ENCODE assay signal across 19 mouse cellular contexts in genomic region chrX:166525637-166526315, GRCm38 (mm10). TPM values are rescaled to one million over a fixed set of nuclear protein-coding genes. Genes with fewer than 3 reads are reported as not detected.
A peak's percentile ranks its signal among the peaks of the same experiment; 100 is the strongest.
DNase-seq lines count a peak whose midpoint lies in the region; ATAC-seq and TF ChIP-seq lines count a peak whose summit lies in the region.
"Had no signal": no experiment of that assay in that cellular context is flagged by ENCODE, and none has a peak within 500 bp of the region (broad histone marks: within the 10 kb centered on the region; RNA-seq: fewer than 3 reads in every experiment).

No protein-coding gene starts in this region.

- H3K9ac ChIP-seq in forebrain, embryonic 14.5 days (ENCODE audit: low read length), result no peak overlapping the region
- H3K9ac ChIP-seq in forebrain, embryonic 13.5 days, result no peak overlapping the region
- no peak overlapping the region for H3K9ac ChIP-seq in lung, embryonic 15.5 days
- H3K9ac ChIP-seq in stomach, embryonic 15.5 days, result no peak overlapping the region
- H3K9ac ChIP-seq in heart, adult 2 months (ENCODE audit: low read depth, low read length), result no peak overlapping the region
- H3K9ac ChIP-seq: heart, embryonic 15.5 days; limb, embryonic 13.5 days; liver, embryonic 13.5 days had no signal

- TF ChIP-seq EP300 in heart, adult 2 months (IDR thresholded peaks at IDR 0.05; ENCODE audit: insufficient read depth, low read depth, low read length), result no peak

- H3K27me3 ChIP-seq in forebrain, embryonic 14.5 days (replicated peaks; ENCODE audit: control insufficient read depth, insufficient read depth, low read length), result no peaks in the 10 kb centered on the region
- no peaks in the 10 kb centered on the region; the same call in 1 of the 2 replicates for H3K27me3 ChIP-seq in forebrain, embryonic 13.5 days
- H3K27me3 ChIP-seq in lung, embryonic 15.5 days, result no peaks in the 10 kb centered on the region
- H3K27me3 ChIP-seq in stomach, embryonic 15.5 days (replicated peaks), result no peaks in the 10 kb centered on the region
- H3K27me3 ChIP-seq in embryonic facial prominence, embryonic 10.5 days (replicated peaks; ENCODE audit: low read depth, poor library complexity, severe bottlenecking), result peaks cover 83% of the 10 kb centered on the region
- H3K27me3 ChIP-seq in heart, adult 2 months (ENCODE audit: control insufficient read depth, insufficient read depth, low read length), result no peaks in the 10 kb centered on the region
- H3K27me3 ChIP-seq: heart, embryonic 15.5 days; liver, embryonic 13.5 days had no signal

- H3K4me1 ChIP-seq in forebrain, embryonic 14.5 days (ENCODE audit: control insufficient read depth, insufficient read depth, low read length), result no peaks in the 10 kb centered on the region
- H3K4me1 ChIP-seq in forebrain, embryonic 13.5 days, result no peaks in the 10 kb centered on the region
- no peaks in the 10 kb centered on the region for H3K4me1 ChIP-seq in lung, embryonic 15.5 days
- H3K4me1 ChIP-seq in stomach, embryonic 15.5 days, result no peaks in the 10 kb centered on the region
- H3K4me1 ChIP-seq in embryonic facial prominence, embryonic 10.5 days, result no peaks in the 10 kb centered on the region
- no peaks in the 10 kb centered on the region for H3K4me1 ChIP-seq in heart, adult 2 months (ENCODE audit: control insufficient read depth, insufficient read depth, low read length)
- H3K4me1 ChIP-seq: heart, embryonic 15.5 days; limb, embryonic 13.5 days; liver, embryonic 13.5 days had no signal

- H3K79me2 ChIP-seq in heart, adult 2 months (replicated peaks; ENCODE audit: control insufficient read depth, insufficient read depth, low read length), result no peaks in the 10 kb centered on the region

- ATAC-seq in forebrain, embryonic 14.5 days, result no peak
- no peak for ATAC-seq in forebrain, embryonic 13.5 days
- peak; percentile 42; the same call in 1 of the 2 replicates for ATAC-seq in lung, embryonic 15.5 days (ENCODE audit: borderline replicate concordance, extremely low read depth, low FRiP score, low TSS enrichment)
- peak; percentile 72 for ATAC-seq in stomach, embryonic 15.5 days (ENCODE audit: insufficient read depth, low FRiP score, low read depth)
- ATAC-seq: hindbrain, embryonic 16.5 days had no signal

- no peak overlapping the region for H3K4me2 ChIP-seq in forebrain, embryonic 14.5 days (ENCODE audit: low read length)
- no peak overlapping the region for H3K4me2 ChIP-seq in forebrain, embryonic 13.5 days
- H3K4me2 ChIP-seq in lung, embryonic 15.5 days, result no peak overlapping the region
- no peak overlapping the region for H3K4me2 ChIP-seq in stomach, embryonic 15.5 days
- H3K4me2 ChIP-seq: heart, embryonic 15.5 days; limb, embryonic 13.5 days; liver, embryonic 13.5 days; midbrain, embryonic 11.5 days had no signal

- no peak for TF ChIP-seq POLR2A in brain, embryonic 14.5 days (IDR thresholded peaks at IDR 0.05; ENCODE audit: borderline replicate concordance, extremely low read depth, insufficient read depth, insufficient read length, poor library complexity, severe bottlenecking)
- no peak for TF ChIP-seq POLR2A in heart, adult 2 months (IDR thresholded peaks at IDR 0.05; ENCODE audit: insufficient read depth, low read depth, low read length)

- no peaks in the 10 kb centered on the region for H3K36me3 ChIP-seq in forebrain, embryonic 14.5 days (ENCODE audit: control insufficient read depth, insufficient read depth, low read length)
- no peaks in the 10 kb centered on the region for H3K36me3 ChIP-seq in forebrain, embryonic 13.5 days (ENCODE audit: poor library complexity, severe bottlenecking)
- H3K36me3 ChIP-seq in lung, embryonic 15.5 days, result no peaks in the 10 kb centered on the region
- no peaks in the 10 kb centered on the region for H3K36me3 ChIP-seq in stomach, embryonic 15.5 days
- no peaks in the 10 kb centered on the region for H3K36me3 ChIP-seq in embryonic facial prominence, embryonic 10.5 days (replicated peaks)
- H3K36me3 ChIP-seq in heart, adult 2 months (ENCODE audit: control insufficient read depth, insufficient read depth, low read length), result no peaks in the 10 kb centered on the region
- H3K36me3 ChIP-seq: heart, embryonic 15.5 days; limb, embryonic 13.5 days; liver, embryonic 13.5 days had no signal

- TF ChIP-seq CTCF in brain, embryonic 14.5 days (IDR thresholded peaks at IDR 0.05; ENCODE audit: borderline replicate concordance, extremely low read depth, insufficient read depth, insufficient read length), result no peak
- TF ChIP-seq CTCF in heart, adult 2 months (IDR thresholded peaks at IDR 0.05), result no peak

- H3K27ac ChIP-seq in forebrain, embryonic 14.5 days (ENCODE audit: low read depth, low read length), result no peak overlapping the region
- no peak overlapping the region for H3K27ac ChIP-seq in forebrain, embryonic 13.5 days
- H3K27ac ChIP-seq in lung, embryonic 15.5 days, result peak overlapping the region; percentile 50; the same call in 1 of the 2 replicates
- no peak overlapping the region for H3K27ac ChIP-seq in stomach, embryonic 15.5 days
- no peak overlapping the region for H3K27ac ChIP-seq in embryonic facial prominence, embryonic 10.5 days (replicated peaks)
- no peak overlapping the region for H3K27ac ChIP-seq in heart, adult 2 months
- H3K27ac ChIP-seq: heart, embryonic 15.5 days; limb, embryonic 13.5 days; liver, embryonic 13.5 days had no signal

- 95% methylated on average over 2 of the region's 2 CpGs for WGBS in forebrain, embryonic 14.5 days
- 88% methylated on average over 2 of the region's 2 CpGs for WGBS in forebrain, embryonic 13.5 days
- 61% methylated on average over 2 of the region's 2 CpGs for WGBS in lung, embryonic 15.5 days
- 76% methylated on average over 2 of the region's 2 CpGs for WGBS in stomach, embryonic 15.5 days
- WGBS in embryonic facial prominence, embryonic 10.5 days, result 91% methylated on average over 2 of the region's 2 CpGs
- 71% methylated on average over 2 of the region's 2 CpGs for WGBS in heart, adult 2 months

- H3K9me3 ChIP-seq in forebrain, embryonic 14.5 days (replicated peaks; ENCODE audit: control insufficient read depth, low read length), result no peaks in the 10 kb centered on the region
- H3K9me3 ChIP-seq in forebrain, embryonic 13.5 days (replicated peaks), result no peaks in the 10 kb centered on the region
- no peaks in the 10 kb centered on the region for H3K9me3 ChIP-seq in lung, embryonic 15.5 days
- H3K9me3 ChIP-seq in stomach, embryonic 15.5 days, result no peaks in the 10 kb centered on the region
- no peaks in the 10 kb centered on the region for H3K9me3 ChIP-seq in embryonic facial prominence, embryonic 10.5 days
- H3K9me3 ChIP-seq: heart, embryonic 15.5 days; limb, embryonic 13.5 days; liver, embryonic 13.5 days had no signal

- intact Hi-C loops in heart, adult 2 months (cut with DNase I), result no loop called here

- no peak overlapping the region for H3K4me3 ChIP-seq in forebrain, embryonic 14.5 days (ENCODE audit: low read depth, low read length)
- H3K4me3 ChIP-seq in forebrain, embryonic 13.5 days, result no peak overlapping the region
- H3K4me3 ChIP-seq in lung, embryonic 15.5 days, result no peak overlapping the region
- H3K4me3 ChIP-seq in stomach, embryonic 15.5 days (replicated peaks), result no peak overlapping the region
- H3K4me3 ChIP-seq in embryonic facial prominence, embryonic 10.5 days, result no peak overlapping the region
- H3K4me3 ChIP-seq in heart, adult 2 months, result no peak overlapping the region
- H3K4me3 ChIP-seq: heart, embryonic 15.5 days; limb, embryonic 13.5 days; liver, embryonic 13.5 days had no signal

- DNase-seq in forebrain, embryonic 14.5 days (ENCODE audit: low spot score), result peak; percentile 1
- peak; percentile 13 for DNase-seq in brain, embryonic 14.5 days (ENCODE audit: low read depth)
- DNase-seq in embryonic facial prominence, embryonic 10.5 days (ENCODE audit: low spot score), result no peak
- DNase-seq in heart, adult 2 months, result no peak
- DNase-seq: B cell, adult 2 months; cerebellum, adult 11-12 months; gastrocnemius, postnatal 25 days; kidney, adult 18-20 months; kidney, postnatal 36 days; liver, embryonic 13.5 days; right cerebral cortex, adult 18-20 months had no signal

RNA-seq across cellular contexts. Expression of gene Tceanc, which starts 7.4 kb away (rescaled TPM):
- 5.9 and 6.9 TPM in 2 replicates for polyA plus RNA-seq in forebrain, embryonic 14.5 days (2014; fragmentation: Nextera tagmentation; extraction: Ambion mirVana)
- polyA plus RNA-seq in forebrain, embryonic 13.5 days (2015; fragmentation: Nextera tagmentation; extraction: Ambion mirVana), result 9.6 and 10.7 TPM in 2 replicates
- polyA plus RNA-seq in brain, embryonic 14.5 days (2012; rRNA removed), result 3.1 and 3.5 TPM in 2 replicates
- polyA plus RNA-seq in lung, embryonic 15.5 days (2015; fragmentation: Nextera tagmentation; extraction: Ambion mirVana), result 6.6 and 7.9 TPM in 2 replicates
- 4.8 and 5.9 TPM in 2 replicates for polyA plus RNA-seq in stomach, embryonic 15.5 days (2015; fragmentation: Nextera tagmentation; extraction: Ambion mirVana)
- polyA plus RNA-seq in embryonic facial prominence, embryonic 10.5 days (2016; fragmentation: Nextera tagmentation; extraction: Ambion mirVana), result 10.0 and 11.0 TPM in 2 replicates
- 1 to 10 TPM; 1.8 to 2.2 TPM for total RNA-seq in heart, adult 2 months (2021)
- 0.70 and 0.91 TPM in 2 replicates for polyA plus RNA-seq in heart, adult 2 months (2012; rRNA removed)

RNA-seq across cellular contexts. Expression of gene Rab9, which starts 46.1 kb away (rescaled TPM):
- 50.4 and 52.7 TPM in 2 replicates for polyA plus RNA-seq in forebrain, embryonic 14.5 days (2014; fragmentation: Nextera tagmentation; extraction: Ambion mirVana)
- 46.1 and 51.5 TPM in 2 replicates for polyA plus RNA-seq in forebrain, embryonic 13.5 days (2015; fragmentation: Nextera tagmentation; extraction: Ambion mirVana)
- 20.0 and 25.2 TPM in 2 replicates for polyA plus RNA-seq in brain, embryonic 14.5 days (2012; rRNA removed)
- polyA plus RNA-seq in lung, embryonic 15.5 days (2015; fragmentation: Nextera tagmentation; extraction: Ambion mirVana), result 57.6 and 62.6 TPM in 2 replicates
- polyA plus RNA-seq in stomach, embryonic 15.5 days (2015; fragmentation: Nextera tagmentation; extraction: Ambion mirVana), result 56.5 and 57.3 TPM in 2 replicates
- 43.1 and 45.7 TPM in 2 replicates for polyA plus RNA-seq in embryonic facial prominence, embryonic 10.5 days (2016; fragmentation: Nextera tagmentation; extraction: Ambion mirVana)
- 10 to 100 TPM; 21.9 to 25.8 TPM for total RNA-seq in heart, adult 2 months (2021)
- polyA plus RNA-seq in heart, adult 2 months (2012; rRNA removed), result 8.3 and 13.7 TPM in 2 replicates

RNA-seq across cellular contexts. Expression of gene Egfl6, which starts 59.7 kb away (rescaled TPM):
- polyA plus RNA-seq in forebrain, embryonic 14.5 days (2014; fragmentation: Nextera tagmentation; extraction: Ambion mirVana), result 0.86 and 0.98 TPM in 2 replicates
- 1.0 and 1.4 TPM in 2 replicates for polyA plus RNA-seq in forebrain, embryonic 13.5 days (2015; fragmentation: Nextera tagmentation; extraction: Ambion mirVana)
- polyA plus RNA-seq in brain, embryonic 14.5 days (2012; rRNA removed), result 4.2 and 7.9 TPM in 2 replicates
- 58.5 and 76.9 TPM in 2 replicates for polyA plus RNA-seq in lung, embryonic 15.5 days (2015; fragmentation: Nextera tagmentation; extraction: Ambion mirVana)
- 12.7 and 14.9 TPM in 2 replicates for polyA plus RNA-seq in stomach, embryonic 15.5 days (2015; fragmentation: Nextera tagmentation; extraction: Ambion mirVana)
- 2.9 and 3.6 TPM in 2 replicates for polyA plus RNA-seq in embryonic facial prominence, embryonic 10.5 days (2016; fragmentation: Nextera tagmentation; extraction: Ambion mirVana)
- total RNA-seq in heart, adult 2 months (2021), result under 1 TPM; 0.31 to 0.32 TPM
- polyA plus RNA-seq in heart, adult 2 months (2012; rRNA removed), result 0.18 TPM in 2 replicates
- total RNA-seq: hematopoietic stem cell, adult 5-6 weeks had no signal

Comparison
In these comparisons a context has a peak if more than half of its experiments do, and no peak if none do; other contexts are left out.
1. ATAC-seq: peak in lung, embryonic 15.5 days (single experiment) and stomach, embryonic 15.5 days (single experiment); none in forebrain, embryonic 14.5 days (single experiment) and forebrain, embryonic 13.5 days (single experiment).
2. DNase-seq: peak in forebrain, embryonic 14.5 days (single experiment) and brain, embryonic 14.5 days (single experiment); none in embryonic facial prominence, embryonic 10.5 days (single experiment) and heart, adult 2 months (0 of 2).